Mouse (Mus musculus) hindbrain, embryonic 10.5 days (tissue): ENCODE results near the gene 6820408C15Rik. TPM values are rescaled to one million over a fixed set of nuclear protein-coding genes. Genes with fewer than 3 reads are reported as not detected.

Experiments used
- polyA plus RNA-seq: library from polyadenylated mRNA; unstranded; fragments of >200 nt; fragmentation: Nextera tagmentation; extraction: Ambion mirVana; gene quantifications from 2 replicates; pipeline ENCODE4 v1.2.1, GENCODE M21; 2016

The 6820408C15Rik gene
- polyA plus RNA-seq, 1 experiment from 2014 or later: 3.3 TPM

Other genes with a start within 250 kb of the 6820408C15Rik start
- gene Csnk2a1, start 188.7 kb upstream of the 6820408C15Rik start, polyA plus RNA-seq: 83.7 and 91.3 TPM in 2 replicates
- gene Tbc1d20, start 121.8 kb upstream of the 6820408C15Rik start, polyA plus RNA-seq: 27.7 and 30.0 TPM in 2 replicates
- gene Rbck1, start 82.9 kb upstream of the 6820408C15Rik start, polyA plus RNA-seq: 91.4 and 93.2 TPM in 2 replicates
- 1.3 and 3.0 TPM in 2 replicates for gene Trib3, start 71.6 kb upstream of the 6820408C15Rik start, polyA plus RNA-seq
- 1.4 and 5.1 TPM in 2 replicates for gene Nrsn2, start 38.9 kb upstream of the 6820408C15Rik start, polyA plus RNA-seq
- 9.5 and 11.1 TPM in 2 replicates for gene Sox12, start 17.5 kb upstream of the 6820408C15Rik start, polyA plus RNA-seq
- gene Zcchc3, start 560 bp upstream of the 6820408C15Rik start, polyA plus RNA-seq: 45.9 and 47.9 TPM in 2 replicates
- gene Defb23, start 49.0 kb downstream of the 6820408C15Rik start, polyA plus RNA-seq: not detected in 2 replicates
- not detected in 2 replicates for gene Defb20, start 61.5 kb downstream of the 6820408C15Rik start, polyA plus RNA-seq
- not detected in 2 replicates for gene Defb22, start 74.6 kb downstream of the 6820408C15Rik start, polyA plus RNA-seq
- not detected in 2 replicates for gene Defb26, start 96.1 kb downstream of the 6820408C15Rik start, polyA plus RNA-seq
- gene Defb28, start 102.7 kb downstream of the 6820408C15Rik start, polyA plus RNA-seq: not detected in 2 replicates
- not detected in 2 replicates for gene Defb29, start 124.5 kb downstream of the 6820408C15Rik start, polyA plus RNA-seq
- gene Gm17416, start 153.8 kb downstream of the 6820408C15Rik start, polyA plus RNA-seq: not detected in 2 replicates
- not detected in 2 replicates for gene Defb21, start 157.2 kb downstream of the 6820408C15Rik start, polyA plus RNA-seq
- not detected in 2 replicates for gene Defb19, start 164.7 kb downstream of the 6820408C15Rik start, polyA plus RNA-seq
- not detected in 2 replicates for gene Defb45, start 183.8 kb downstream of the 6820408C15Rik start, polyA plus RNA-seq
- not detected in 2 replicates for gene Defb36, start 188.7 kb downstream of the 6820408C15Rik start, polyA plus RNA-seq
- not detected in 2 replicates for gene Defb25, start 207.5 kb downstream of the 6820408C15Rik start, polyA plus RNA-seq
- 0.35 and 0.37 TPM in 2 replicates for gene Rem1, start 211.4 kb downstream of the 6820408C15Rik start, polyA plus RNA-seq